Mouse (Mus musculus) spleen, postnatal 10 days (tissue): ENCODE results near the gene Sptlc2.
A peak's percentile ranks its signal among the peaks of the same experiment; 100 is the strongest.

ENCODE experiments used
- DNase-seq, 2 experiments: peaks; one replicate each; pipeline ENCODE4 v3.0.0; 2021 to 2022; ENCODE audit warnings: low spot score in 2 of 2

Sptlc2 gene

GRCm38 (mm10) chr12:87397126-87397525 is 9.0 kb upstream of the Sptlc2 start:
- DNase-seq = no peak

DNA sequence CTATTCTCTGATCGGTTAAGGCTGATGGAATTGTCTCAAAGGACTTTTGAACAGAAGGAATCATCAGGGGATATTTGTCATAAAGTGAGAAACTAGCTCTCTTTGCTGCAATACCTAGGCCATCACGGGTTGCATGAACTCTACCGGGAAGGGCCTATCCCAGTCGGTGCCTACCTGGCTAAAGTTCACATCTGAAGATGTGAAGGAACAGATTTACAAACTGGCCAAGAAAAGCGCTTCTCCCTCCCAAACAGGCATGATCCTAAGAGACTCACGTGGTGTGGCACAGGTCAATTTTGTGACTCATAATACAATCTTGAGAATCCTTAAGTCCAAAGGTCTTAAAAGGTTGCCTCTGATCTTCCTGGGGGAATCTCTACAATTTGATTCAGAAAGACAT is 6.2 kb upstream of the Sptlc2 start:
- DNase-seq = no peak

- no peak for DNase-seq
These were observed 5.4 kb upstream of the Sptlc2 start for GRCm38 (mm10) chr12:87393447-87394145.

GRCm38 (mm10) chr12:87391355-87391754 is 3.2 kb upstream of the Sptlc2 start:
- no peak for DNase-seq

DNA sequence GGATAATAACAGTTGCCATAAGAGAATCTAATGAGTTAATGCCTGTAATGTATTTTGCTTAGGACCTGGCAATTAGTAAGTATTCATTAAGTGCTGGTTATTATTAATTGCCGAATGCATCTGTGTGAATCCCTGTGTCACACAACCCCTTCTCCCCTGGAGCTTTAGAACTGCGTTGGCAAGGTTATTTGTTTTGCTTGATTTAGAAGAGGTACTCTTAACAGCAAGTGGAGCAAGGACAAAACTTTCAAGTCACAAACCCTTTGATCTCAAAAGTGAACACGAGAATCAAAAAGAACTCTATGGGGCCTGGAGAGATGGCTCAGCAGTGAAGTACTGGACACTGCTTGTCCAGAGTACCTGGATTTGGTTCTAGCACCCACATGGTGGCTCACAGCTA is 1.1 kb upstream of the Sptlc2 start:
- DNase-seq = no peak

DNA sequence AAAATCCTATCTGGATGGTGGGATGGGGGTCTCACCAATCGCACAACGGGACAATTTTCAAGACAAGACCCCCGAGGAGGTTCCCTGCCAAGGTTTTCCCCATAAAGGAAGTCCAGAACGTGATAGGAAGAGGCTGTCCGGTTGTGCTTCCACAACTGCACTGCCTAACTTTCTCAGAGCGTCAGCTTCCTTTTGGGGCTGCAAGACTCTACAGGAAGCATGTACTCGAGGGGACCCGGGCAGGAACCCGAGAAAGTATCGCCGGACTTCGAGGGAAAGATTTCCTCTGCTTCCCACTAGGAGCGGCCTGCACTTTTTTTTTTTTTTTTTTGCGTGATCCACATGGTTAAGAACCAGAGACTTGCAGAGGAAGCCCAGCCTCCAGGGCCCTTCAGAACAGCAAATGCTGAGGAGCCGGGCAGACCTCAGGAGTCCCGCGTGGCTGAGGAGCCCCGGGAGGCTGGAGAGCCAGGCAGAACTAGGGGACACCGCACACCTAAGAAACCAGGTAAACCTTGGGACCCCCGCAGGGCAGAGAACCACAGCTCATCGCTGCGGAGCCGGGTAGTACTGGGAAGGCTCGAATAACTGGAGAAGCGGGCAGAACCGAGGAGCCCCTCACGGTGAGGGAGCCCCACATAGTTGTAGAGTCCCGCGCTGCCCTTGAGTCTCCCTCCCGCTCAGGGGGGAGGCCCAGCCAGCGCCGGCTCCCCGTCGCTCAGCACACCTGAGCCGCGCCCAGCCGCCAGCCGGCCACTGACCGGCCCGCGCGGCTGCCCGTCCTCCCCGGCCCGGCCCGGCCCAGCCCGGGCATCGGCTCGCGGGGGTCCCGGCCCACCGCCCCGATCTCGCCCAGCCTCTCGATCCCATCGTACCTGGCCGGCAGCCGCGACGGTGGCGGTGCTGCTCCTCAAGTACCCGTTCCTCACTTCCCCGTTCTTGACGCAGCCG is 709 bp downstream of the Sptlc2 start:
- DNase-seq = peak; percentile 24 to 48

DNA sequence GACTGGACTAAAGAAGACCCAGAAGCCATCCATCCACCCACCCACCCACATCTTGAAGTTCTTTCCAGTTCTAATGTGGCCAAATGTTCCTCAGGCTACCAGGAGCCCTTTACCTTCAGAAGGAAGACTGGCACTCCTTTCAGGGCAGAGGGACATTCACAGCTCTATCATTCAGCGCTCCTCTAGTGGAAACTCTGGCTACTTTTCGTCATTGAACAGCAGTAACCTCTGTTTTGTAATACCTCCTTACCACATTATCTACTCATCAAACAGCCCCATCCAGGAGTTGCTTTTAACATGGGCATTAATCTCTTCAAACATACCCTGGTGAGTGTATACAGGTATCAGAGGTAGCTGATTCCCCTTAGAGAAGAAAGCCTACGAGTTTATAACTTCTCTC is 3.1 kb downstream of the Sptlc2 start:
- DNase-seq = no peak

DNA sequence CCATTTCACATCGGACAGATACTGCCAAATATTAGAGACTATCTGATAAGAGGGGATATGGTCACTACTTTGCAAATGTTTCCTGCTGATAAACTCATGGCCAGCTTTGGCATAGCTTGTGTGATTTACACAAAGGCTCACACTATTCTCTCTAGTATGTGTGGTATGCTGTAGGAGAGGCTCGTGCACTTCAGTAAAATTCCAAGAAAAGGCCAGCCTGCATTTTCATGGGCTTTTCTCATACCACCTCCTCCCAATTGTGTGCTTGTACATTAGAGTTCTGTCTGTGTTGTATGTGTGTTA is 6.8 kb downstream of the Sptlc2 start:
- DNase-seq = no peak

- DNase-seq = peak in 1 of 2 experiments; percentile 14
These were observed 7.4 kb downstream of the Sptlc2 start for GRCm38 (mm10) chr12:87380586-87381379.

- no peak for DNase-seq
These were observed 8.7 kb downstream of the Sptlc2 start for GRCm38 (mm10) chr12:87379496-87379895.

GRCm38 (mm10) chr12:87374159-87374558 is 14.0 kb downstream of the Sptlc2 start:
- no peak for DNase-seq

- DNase-seq = no peak
These were observed 18.8 kb downstream of the Sptlc2 start for GRCm38 (mm10) chr12:87369319-87369718.

DNA sequence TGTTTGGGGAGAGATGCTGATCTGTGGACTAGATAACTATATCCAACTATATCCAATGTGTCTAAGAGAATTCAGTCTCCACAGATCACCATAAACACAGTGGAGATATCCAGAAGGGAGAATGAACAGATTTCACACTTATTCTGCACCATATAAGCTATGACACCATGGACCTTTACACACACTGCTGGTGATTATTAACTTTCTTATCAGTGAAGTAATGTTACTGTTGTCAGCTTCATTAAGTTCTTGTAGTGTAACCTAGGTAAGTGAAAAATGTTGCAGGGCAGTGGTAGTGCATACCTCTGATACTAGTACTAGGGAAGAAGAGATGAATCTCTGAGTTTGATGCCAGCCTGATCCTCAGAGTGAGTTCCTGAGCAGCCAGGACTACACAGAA is 20.1 kb downstream of the Sptlc2 start:
- DNase-seq = no peak

GRCm38 (mm10) chr12:87365676-87366075 is 22.5 kb downstream of the Sptlc2 start:
- DNase-seq = no peak

DNA sequence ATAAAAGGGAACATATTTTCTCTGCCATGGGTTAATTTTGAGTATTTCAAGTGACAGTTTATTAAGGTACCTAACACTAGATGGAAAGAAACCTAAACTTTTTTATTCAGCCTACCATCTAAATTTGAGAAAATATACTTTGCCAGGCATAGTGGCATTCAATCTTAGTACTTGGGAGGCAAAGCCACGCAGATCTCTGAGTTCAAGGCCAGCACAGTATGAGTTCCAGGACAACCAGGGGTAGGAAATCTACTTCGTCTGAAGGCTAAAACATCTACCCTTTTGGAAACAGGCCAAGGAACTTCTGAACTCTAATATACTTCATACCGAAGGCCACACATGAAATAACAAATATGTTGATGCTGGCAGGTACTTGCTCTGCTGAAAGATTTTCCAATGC is 26.0 kb downstream of the Sptlc2 start:
- DNase-seq = no peak

- DNase-seq = no peak
These were observed 40.1 kb downstream of the Sptlc2 start for GRCm38 (mm10) chr12:87348029-87348428.

DNA sequence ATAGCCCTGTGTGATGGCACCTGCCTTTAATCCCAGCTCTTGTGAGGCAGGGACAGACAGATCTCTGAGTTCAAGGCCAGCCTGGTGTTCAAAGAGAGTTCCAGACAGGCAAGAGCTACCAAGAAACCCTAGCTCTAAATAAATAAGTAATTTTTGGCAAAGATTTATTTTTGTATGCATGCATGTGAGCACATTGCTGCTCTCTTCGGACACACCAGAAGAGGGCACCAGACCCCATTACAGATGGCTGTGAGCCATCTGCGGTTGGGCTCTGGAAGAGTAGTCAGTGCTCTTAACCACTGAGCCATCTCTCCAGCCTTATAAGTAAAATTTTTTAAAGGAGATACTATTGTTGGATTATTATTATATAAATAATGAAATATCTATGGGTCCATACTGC is 40.6 kb downstream of the Sptlc2 start:
- no peak for DNase-seq

GRCm38 (mm10) chr12:87343084-87343605 is 45.0 kb downstream of the Sptlc2 start:
- no peak for DNase-seq

- DNase-seq = no peak
These were observed 50.1 kb downstream of the Sptlc2 start for GRCm38 (mm10) chr12:87338082-87338481.

DNA sequence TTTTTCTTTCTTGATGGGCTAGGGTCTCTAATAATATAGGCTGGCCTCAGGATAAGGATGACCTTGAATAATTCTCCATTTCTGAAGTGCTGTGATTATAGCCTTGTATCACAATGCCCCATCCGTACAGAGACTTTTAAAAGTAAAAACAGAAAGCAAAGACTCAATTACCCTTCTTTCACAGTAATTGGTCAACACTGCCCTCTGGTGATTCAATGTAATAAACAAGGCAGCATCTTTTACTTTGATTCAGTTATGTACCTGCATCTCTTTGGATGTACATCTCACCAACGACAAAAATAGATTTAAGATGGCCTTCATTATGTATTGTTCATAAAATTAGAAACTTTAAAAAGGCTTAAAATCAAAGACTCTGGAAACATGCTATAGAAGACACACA is 53.3 kb downstream of the Sptlc2 start:
- DNase-seq = no peak

DNA sequence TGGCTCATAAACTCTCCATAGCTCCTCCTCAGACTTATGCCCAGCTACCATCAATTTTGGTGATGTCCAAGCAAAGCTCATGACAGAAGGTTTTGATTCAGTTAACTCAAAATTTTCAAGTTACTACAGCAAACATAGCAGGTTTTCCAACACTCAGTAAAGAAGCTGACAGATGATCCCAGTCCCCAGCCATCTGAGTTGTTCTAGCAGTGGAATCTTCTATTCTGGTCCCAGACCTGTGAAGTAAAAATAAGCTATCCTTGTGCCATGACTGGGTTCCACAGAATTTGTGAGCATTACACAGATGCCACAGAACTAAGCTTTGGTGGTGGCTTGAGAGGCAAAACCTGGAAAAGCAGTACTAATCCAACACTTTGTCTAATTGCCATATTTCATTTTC is 54.4 kb downstream of the Sptlc2 start:
- no peak for DNase-seq

DNA sequence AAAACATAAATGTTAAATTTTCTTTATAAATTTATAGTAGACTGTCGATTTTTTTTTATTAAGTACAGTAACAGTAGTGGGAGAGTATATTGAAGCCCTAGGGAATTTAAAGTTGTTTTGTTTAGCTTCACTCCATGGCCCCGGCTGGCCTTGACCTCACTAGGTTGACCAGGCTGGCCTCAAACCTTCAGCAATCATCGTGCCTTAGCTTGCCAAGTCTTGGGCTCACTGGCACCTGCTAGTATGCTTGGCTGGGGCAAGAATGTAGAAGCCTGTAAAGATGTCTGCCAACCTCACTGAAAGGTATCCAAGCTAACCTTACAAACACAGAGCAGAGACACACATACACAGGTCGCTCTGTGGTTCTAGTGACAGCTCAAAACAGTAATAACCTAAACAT is 55.6 kb downstream of the Sptlc2 start:
- DNase-seq = no peak
